Mouse (Mus musculus) olfactory bulb, adult 2 months (tissue): ENCODE results near the gene Rgs14.

Experiments
- CTCF ChIP-seq: fragments of 200-500 bp; IDR thresholded peaks from 2 replicates; pipeline ENCODE4 v1.5.1; 2012; ENCODE audit warnings: low read depth, mild to moderate bottlenecking, low read length, moderate library complexity; ENCODE audit not compliant: insufficient read depth
- POLR2A ChIP-seq: fragments of 200-500 bp; IDR thresholded peaks from 2 replicates; pipeline ENCODE4 v1.6.1; 2012; ENCODE audit warnings: mild to moderate bottlenecking, low read depth, low read length, moderate library complexity; ENCODE audit not compliant: insufficient read depth

DNA sequence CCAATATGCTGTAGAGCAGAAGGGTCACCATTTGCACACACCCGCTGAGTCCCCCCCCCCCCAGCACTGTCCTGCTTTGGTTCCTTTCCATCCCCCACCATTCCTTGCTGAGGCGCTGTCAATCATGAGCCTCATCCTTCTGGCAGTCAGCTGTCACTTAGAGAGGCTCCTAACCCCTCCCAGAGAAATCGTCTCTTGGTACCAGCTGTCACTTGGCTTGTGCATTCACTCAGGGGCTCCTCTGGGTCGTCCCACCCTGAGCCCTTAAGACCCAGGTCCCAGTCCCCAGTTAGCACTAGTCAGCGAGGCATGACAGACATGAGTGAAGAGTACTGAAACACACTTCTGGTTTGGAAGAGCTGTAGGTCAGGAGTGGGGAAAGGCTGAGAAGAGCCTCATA is 2.2 kb downstream of the Rgs14 start:
- TF ChIP-seq CTCF (no peak), POLR2A (no peak)
